In genomic region chr1:35202551-35202950, GRCm38 (mm10) we compare ENCODE assay signal across 12 mouse cellular contexts.
DNase-seq lines count a peak whose midpoint lies in the region; ATAC-seq lines count a peak whose summit lies in the region.
"Had no signal": no experiment of that assay in that cellular context is flagged by ENCODE, and none has a peak within 500 bp of the region (broad histone marks: within the 10 kb centered on the region; RNA-seq: fewer than 3 reads in every experiment).

No protein-coding gene starts in this region.

- H3K4me2 ChIP-seq in hindbrain, embryonic 13.5 days, result no peak overlapping the region
- no peak overlapping the region for H3K4me2 ChIP-seq in hindbrain, embryonic 12.5 days (replicated peaks)
- H3K4me2 ChIP-seq: embryonic facial prominence, embryonic 15.5 days; lung, embryonic 14.5 days had no signal

- WGBS in hindbrain, embryonic 13.5 days, result 72% methylated on average over 4 of the region's 4 CpGs
- 83% methylated on average over 4 of the region's 4 CpGs for WGBS in hindbrain, embryonic 12.5 days
- WGBS in heart, embryonic 10.5 days, result 78% methylated on average over 4 of the region's 4 CpGs

- H3K4me1 ChIP-seq in hindbrain, embryonic 13.5 days (replicated peaks), result peaks cover 14% of the 10 kb centered on the region
- H3K4me1 ChIP-seq in hindbrain, embryonic 12.5 days, result no peaks in the 10 kb centered on the region
- H3K4me1 ChIP-seq in heart, embryonic 10.5 days, result no peaks in the 10 kb centered on the region
- H3K4me1 ChIP-seq: embryonic facial prominence, embryonic 15.5 days; midbrain, embryonic 10.5 days had no signal

- no peak for ATAC-seq in hindbrain, embryonic 13.5 days (ENCODE audit: low FRiP score)
- ATAC-seq in hindbrain, embryonic 12.5 days (ENCODE audit: low FRiP score), result no peak

- H3K4me3 ChIP-seq in hindbrain, embryonic 13.5 days, result no peak overlapping the region
- no peak overlapping the region for H3K4me3 ChIP-seq in hindbrain, embryonic 12.5 days
- H3K4me3 ChIP-seq in heart, embryonic 10.5 days, result no peak overlapping the region
- H3K4me3 ChIP-seq: embryonic facial prominence, embryonic 15.5 days; midbrain, embryonic 10.5 days had no signal

- no peaks in the 10 kb centered on the region for H3K9me3 ChIP-seq in hindbrain, embryonic 13.5 days
- H3K9me3 ChIP-seq in hindbrain, embryonic 12.5 days (replicated peaks), result no peaks in the 10 kb centered on the region
- H3K9me3 ChIP-seq in heart, embryonic 10.5 days, result no peaks in the 10 kb centered on the region
- H3K9me3 ChIP-seq: embryonic facial prominence, embryonic 15.5 days had no signal

- H3K27ac ChIP-seq in hindbrain, embryonic 13.5 days, result peak overlapping the region; percentile 61; the same call in 1 of the 2 replicates
- H3K27ac ChIP-seq in hindbrain, embryonic 12.5 days, result no peak overlapping the region
- no peak overlapping the region for H3K27ac ChIP-seq in heart, embryonic 10.5 days
- H3K27ac ChIP-seq: embryonic facial prominence, embryonic 15.5 days; midbrain, embryonic 10.5 days had no signal

- H3K27me3 ChIP-seq in hindbrain, embryonic 13.5 days, result no peaks in the 10 kb centered on the region
- no peaks in the 10 kb centered on the region for H3K27me3 ChIP-seq in hindbrain, embryonic 12.5 days
- H3K27me3 ChIP-seq in heart, embryonic 10.5 days (ENCODE audit: insufficient read depth, poor library complexity, severe bottlenecking), result no peaks in the 10 kb centered on the region
- H3K27me3 ChIP-seq: embryonic facial prominence, embryonic 15.5 days had no signal

- no peaks in the 10 kb centered on the region for H3K36me3 ChIP-seq in hindbrain, embryonic 13.5 days
- H3K36me3 ChIP-seq in hindbrain, embryonic 12.5 days, result no peaks in the 10 kb centered on the region
- H3K36me3 ChIP-seq in heart, embryonic 10.5 days, result no peaks in the 10 kb centered on the region
- H3K36me3 ChIP-seq: embryonic facial prominence, embryonic 15.5 days; midbrain, embryonic 10.5 days had no signal

- peak; percentile 17 to 37 for DNase-seq in cerebellum, postnatal 36 days
- DNase-seq in layer of hippocampus, postnatal 25 days (ENCODE audit: extremely low spot score in 1 of 2, low spot score in 1 of 2), result peak; percentile 21 to 48
- DNase-seq in right cerebral cortex, postnatal 14 days, result peak; percentile 44
- DNase-seq in thymus, postnatal 0 days (ENCODE audit: low spot score), result no peak
- DNase-seq in heart, embryonic 10.5 days (ENCODE audit: low spot score), result no peak
- DNase-seq in kidney, postnatal 36 days, result no peak
- DNase-seq: gastrocnemius, postnatal 36 days had no signal

- no peak overlapping the region for H3K9ac ChIP-seq in hindbrain, embryonic 13.5 days
- no peak overlapping the region for H3K9ac ChIP-seq in hindbrain, embryonic 12.5 days
- H3K9ac ChIP-seq: embryonic facial prominence, embryonic 15.5 days; lung, embryonic 14.5 days had no signal

Comparison
In these comparisons a context has a peak if more than half of its experiments do, and no peak if none do; other contexts are left out.
1. DNase-seq: peak in cerebellum, postnatal 36 days (2 of 2), layer of hippocampus, postnatal 25 days (2 of 2) and right cerebral cortex, postnatal 14 days (single experiment); none in thymus, postnatal 0 days (single experiment), heart, embryonic 10.5 days (single experiment) and kidney, postnatal 36 days (0 of 2).